Mouse (Mus musculus) cerebellum, adult 2 months (tissue): ENCODE data around the gene Chaf1b.

Experiments used
- CTCF ChIP-seq: fragments of 200-500 bp; IDR thresholded peaks from 2 replicates; pipeline ENCODE4 v1.5.1; 2011; ENCODE audit warnings: low read depth, mild to moderate bottlenecking, control low read depth, low read length, moderate library complexity, borderline replicate concordance; ENCODE audit not compliant: insufficient read depth
- POLR2A ChIP-seq: fragments of 200-500 bp; IDR thresholded peaks from 2 replicates; pipeline ENCODE4 v1.6.1; 2011; ENCODE audit warnings: low read length, control low read depth, borderline replicate concordance; ENCODE audit not compliant: insufficient read depth

DNA sequence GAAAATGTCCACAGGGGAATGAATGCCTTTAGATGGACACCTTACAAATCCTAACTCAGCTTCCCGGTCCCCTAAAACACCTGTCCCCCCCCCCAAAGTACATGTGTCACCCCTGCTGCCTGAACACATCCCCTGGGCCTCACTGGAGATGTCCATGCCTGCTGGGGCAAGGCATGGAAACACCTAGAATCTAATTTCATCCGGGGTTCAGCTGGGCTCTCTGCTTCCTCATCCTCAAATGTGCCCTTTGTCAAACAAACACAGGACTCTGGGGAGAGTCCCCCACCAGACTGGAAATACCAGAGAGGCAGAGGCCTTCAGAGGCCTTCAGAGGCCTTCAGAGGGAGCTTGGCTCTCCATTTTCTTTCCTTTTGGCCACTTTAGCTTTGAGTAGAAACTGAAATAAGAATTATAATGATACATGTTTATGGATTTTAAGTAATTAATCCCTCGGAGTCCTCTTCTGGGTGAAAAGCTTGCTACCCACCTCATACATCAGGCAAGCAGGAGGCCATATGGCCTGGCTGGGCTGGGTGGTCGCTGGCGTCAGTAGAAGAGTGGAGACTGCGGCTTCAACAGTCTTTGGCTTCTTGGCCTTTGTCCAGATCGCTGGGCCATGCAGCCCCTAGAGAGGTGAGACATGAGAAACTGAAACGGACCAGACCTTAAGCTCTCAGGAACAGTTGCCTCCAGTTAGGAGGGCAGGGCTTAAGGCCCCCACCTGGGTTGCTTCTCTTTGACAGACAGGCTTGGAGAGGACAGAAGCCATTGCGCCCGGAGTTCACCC, 58.3 kb downstream of the Chaf1b start:
- TF ChIP-seq CTCF (no peak), POLR2A (no peak)
